Mouse (Mus musculus): Measurements from ENCODE around the gene Mob2.

Gene Mob2

DNA sequence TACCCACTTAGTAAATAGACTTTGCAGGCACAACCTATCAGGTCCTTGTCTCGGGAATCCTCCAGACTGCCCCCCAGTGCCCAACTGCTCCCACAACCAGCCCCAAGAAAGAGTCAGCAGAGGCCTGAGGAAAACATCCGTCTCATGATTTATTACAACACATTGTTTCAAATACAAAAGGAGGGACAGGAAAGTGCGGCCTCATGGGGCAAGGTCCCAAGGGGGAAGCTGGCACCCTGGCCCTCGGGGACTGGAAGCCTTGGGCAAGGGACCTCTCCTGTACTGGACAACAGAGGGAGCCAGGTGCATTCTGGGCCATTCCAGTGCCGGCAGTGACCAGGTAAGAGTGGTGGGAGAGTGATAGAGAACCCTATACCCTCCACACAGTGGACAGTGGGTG lies 18.5 kb upstream of the Mob2 start:
- in situ Hi-C loops (cut with MboI): no loop called here

DNA sequence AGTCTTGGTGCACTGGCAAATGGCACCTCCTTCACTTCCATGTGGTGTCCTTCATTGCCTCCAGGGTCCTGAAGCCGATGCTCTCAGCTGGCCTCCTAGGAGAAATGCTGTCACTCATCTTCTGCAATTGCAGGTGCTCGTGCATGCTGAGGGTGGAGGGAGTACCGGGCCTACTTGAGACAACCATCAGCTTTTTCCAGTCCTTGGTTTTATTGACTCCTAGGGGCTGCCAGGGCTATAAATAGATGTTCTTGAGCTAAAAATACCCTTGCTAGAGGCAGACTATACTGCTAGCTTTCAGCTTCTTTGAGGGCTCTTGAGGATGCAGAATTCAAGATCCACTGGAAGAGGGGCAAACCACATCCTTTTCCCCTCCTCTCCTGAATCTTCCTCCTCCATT lies 16.3 kb upstream of the Mob2 start:
- in situ Hi-C loops (cut with MboI): no loop called here

- in situ Hi-C loops (cut with MboI): no loop called here
Measured at GRCm38 (mm10) chr7:142074146-142074886, 13.5 kb upstream of the Mob2 start.

DNA sequence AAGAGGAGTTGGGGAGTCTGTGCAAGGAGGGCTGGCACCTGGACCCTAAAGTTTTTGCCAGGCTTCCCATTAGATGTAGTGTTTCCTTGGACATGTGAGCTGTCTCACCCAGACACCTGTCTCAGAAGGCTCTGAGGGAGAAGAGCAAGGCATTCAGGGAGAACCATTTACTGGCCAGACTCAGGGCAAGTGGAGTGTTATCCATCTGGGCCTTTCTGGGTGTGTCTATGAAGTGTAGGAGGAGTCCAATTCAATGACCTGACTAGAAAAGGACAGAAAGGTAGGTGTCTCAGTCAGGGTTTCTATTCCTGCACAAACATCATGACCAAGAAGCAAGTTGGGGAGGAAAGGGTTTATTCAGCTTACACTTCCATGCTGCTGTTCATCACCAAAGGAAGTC lies 10.9 kb upstream of the Mob2 start:
- in situ Hi-C loops (cut with MboI): no loop called here

GRCm38 (mm10) chr7:142071212-142071578 lies 10.3 kb upstream of the Mob2 start:
- in situ Hi-C loops (cut with MboI): no loop called here

- in situ Hi-C loops (cut with MboI): no loop called here
Measured at GRCm38 (mm10) chr7:142070458-142071211, 9.8 kb upstream of the Mob2 start.

DNA sequence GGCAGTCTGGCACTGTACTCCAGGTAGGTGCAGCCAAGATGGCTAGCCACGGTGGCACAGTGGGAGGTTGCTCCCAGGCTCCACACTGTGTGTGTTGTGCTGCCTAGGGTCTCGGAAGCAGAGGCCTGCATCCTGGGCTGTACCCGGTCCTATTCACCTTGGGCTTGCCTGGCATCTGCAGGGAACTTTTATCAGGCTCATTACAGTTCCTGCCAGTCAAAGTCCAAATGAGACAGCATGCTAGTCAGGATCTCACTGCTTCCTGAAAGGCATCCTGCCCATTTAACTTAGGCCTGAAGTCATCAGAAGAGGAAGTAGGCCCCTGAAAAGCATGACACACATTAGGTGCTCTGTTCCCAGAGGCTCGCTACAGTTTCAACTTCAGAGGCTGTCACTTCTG lies 7.6 kb upstream of the Mob2 start:
- in situ Hi-C loops (cut with MboI): no loop called here

DNA sequence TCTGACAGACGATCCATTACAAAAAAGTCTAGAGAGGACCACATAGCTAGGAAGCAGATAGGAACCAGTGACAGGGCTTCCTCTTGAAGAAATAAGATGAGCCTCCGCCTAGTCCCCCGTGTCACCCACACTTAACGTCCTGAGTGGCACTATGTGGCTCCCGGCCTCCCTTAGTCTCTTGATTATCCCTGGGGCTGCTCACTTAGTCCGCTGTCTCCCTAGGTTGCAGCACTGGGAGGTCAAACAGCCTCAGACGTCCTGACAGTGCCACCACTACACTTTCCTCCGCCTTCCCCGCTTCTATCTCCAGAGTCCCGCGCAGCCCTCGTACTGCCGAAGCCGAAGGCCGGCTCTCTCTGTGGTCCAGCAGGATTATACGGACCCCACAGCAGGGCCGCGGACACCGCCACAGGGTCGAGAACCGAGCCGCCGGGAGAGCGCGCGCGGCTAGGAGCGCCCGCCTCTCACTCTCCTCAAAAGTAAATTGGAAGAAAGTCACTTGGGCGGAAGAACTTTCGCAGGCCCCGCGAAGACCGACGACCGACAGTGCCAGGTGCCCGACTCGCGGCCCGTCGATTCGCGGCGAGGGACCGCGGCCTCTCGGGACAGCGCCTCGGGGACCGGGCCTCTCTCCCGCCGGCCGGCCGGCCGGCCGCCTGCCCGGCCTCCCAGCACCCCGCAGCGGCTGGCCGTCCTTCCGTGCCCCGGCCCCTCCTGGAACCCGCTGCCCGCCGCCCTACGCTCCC lies 507 bp downstream of the Mob2 start:
- in situ Hi-C loops (cut with MboI): no loop called here

DNA sequence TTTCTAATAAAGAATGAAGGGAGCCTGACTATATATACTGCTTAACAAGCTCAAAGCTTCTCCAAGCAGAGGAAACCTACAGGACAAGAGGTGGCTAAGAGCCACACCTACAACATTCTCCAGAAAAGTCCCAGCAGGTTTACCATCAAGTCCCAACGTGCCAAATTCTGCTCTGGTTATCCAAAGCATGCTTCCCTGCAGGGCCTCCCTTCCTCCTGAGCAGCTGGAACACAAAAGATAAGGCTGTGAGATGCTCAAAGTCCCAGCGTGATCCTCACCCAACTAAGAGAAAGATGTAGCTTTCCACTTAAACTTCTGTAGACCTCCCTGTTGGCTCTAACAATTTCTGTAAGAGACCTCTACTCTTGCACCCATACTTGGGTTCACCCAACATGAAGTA lies 1.8 kb downstream of the Mob2 start:
- in situ Hi-C loops (cut with MboI): no loop called here

DNA sequence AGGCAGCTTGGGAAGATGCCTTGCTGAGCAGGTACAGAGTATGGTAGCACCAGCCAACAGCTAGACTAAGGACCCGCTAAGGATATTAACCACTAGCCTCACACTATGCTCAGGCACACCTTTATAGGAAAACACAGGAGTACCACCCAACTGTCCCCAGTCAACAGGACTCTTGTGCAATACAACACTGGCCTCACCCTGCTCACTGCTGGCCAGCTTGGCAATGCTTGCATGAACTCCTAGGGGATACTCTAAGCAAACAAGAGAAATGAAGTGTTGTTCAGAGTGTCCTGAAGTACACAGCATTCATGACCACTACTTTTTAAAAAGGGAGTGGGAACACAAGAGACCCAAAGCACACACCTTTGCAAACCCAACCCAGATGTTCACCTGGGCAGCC lies 3.7 kb downstream of the Mob2 start:
- in situ Hi-C loops (cut with MboI): no loop called here

DNA sequence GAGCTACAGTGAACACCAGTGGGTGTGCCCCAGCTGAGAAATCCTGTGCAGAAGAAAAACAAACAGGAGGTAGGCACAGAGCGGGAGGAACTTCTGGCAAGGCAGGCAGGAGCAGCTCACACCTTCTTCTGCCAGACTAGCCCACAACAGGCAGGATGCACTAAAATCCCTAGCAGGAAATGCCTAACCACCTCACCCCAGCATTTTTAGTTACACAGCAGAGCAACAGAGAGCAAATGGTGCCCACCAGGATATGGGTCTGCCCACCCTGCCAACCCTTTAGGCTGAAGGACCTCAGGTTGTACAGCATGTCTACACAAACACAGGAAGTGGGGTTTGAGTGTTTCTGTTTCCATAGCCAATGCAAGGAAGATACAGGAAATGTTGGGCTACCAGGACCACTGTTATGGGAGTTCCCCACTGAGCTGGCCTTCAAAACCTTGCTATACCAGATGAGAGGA lies 4.2 kb downstream of the Mob2 start:
- in situ Hi-C loops (cut with MboI): no loop called here

DNA sequence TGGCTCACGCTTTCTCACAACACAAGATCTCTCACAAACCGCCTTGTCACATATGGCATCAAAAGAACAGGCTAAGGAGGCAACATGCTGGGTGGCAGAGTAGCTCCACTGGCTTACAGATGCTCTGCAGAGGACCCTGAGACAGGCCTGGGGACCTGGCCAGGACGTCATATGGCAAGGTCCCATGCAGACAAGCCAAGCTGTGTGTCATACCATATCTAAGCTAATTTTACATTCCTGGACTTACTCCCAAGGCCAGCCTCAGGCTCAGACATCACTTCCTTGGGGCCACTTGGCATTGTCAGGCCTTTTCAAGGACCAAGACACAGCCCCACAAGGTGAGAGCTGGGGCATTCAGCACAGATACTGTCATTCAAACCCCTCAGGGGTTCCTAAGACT lies 5.4 kb downstream of the Mob2 start:
- in situ Hi-C loops (cut with MboI): no loop called here

GRCm38 (mm10) chr7:142050536-142050935 lies 10.3 kb downstream of the Mob2 start:
- in situ Hi-C loops (cut with MboI): no loop called here

- in situ Hi-C loops (cut with MboI): no loop called here
Measured at GRCm38 (mm10) chr7:142045932-142046331, 14.9 kb downstream of the Mob2 start.

DNA sequence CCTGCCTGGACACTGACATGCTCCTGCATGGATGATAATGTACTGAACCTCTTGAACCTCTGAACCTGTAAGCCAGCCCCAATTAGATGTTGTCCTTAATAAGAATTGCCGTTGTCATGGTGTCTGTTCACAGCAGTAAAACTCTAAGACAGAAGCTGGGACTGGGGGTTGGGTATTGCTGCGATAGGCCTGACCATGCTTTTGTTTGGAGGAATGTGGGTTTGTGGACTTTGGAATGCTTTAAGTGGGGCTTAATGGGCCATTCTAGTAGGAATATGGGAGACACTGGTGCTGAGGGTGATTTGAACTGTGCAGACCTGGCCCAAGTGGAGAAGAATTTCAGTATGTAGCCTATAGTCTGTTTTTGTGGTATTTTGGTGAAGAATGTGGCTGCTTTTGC lies 15.5 kb downstream of the Mob2 start:
- in situ Hi-C loops (cut with MboI): no loop called here

- in situ Hi-C loops (cut with MboI): no loop called here
Measured at GRCm38 (mm10) chr7:142040756-142041155, 20.1 kb downstream of the Mob2 start.

- in situ Hi-C loops (cut with MboI): no loop called here
Measured at GRCm38 (mm10) chr7:142037553-142038170, 23.2 kb downstream of the Mob2 start.

GRCm38 (mm10) chr7:142035048-142035811 lies 25.6 kb downstream of the Mob2 start:
- in situ Hi-C loops (cut with MboI): no loop called here

- in situ Hi-C loops (cut with MboI): no loop called here
Measured at GRCm38 (mm10) chr7:142034198-142034597, 26.7 kb downstream of the Mob2 start.

DNA sequence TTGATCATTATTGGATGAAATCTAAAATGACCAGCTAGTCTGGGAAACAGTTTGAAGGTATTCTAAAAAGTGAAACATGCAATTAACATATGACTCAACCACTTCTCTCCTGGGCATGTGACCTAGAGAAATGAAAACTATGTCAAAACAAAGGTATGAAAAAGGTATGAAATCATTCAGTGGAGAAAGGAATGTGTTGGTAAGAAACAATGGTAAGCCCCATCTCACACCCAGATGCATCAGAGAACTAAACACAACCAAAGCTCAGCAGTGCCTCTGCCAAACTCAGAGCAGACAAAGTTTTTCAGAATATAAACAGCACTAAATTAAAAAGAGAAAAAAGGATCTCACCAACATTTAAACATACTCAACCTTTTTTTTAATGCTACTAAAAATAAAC lies 30.8 kb downstream of the Mob2 start:
- in situ Hi-C loops (cut with MboI): no loop called here

DNA sequence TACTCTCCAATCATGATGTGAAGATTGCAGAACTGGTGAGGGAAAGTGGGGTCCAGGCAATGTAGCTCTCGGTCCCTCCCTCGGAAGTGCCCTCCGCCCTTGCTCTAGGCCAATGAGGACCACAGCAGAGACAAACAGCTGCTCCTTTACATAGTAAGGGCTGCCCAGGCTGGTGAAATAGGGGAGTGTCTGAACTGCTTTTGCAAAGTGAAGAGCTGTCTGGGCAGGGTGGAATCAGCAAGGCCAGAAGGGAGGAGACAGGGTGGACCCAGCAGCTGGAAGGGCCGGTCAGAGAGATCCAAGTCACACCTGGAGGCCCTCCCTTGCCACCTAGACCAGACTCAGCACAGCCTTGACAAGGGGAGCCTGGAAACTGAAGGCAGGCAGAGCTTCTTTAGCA lies 34.9 kb downstream of the Mob2 start:
- in situ Hi-C loops (cut with MboI): no loop called here

- in situ Hi-C loops (cut with MboI): no loop called here
Measured at GRCm38 (mm10) chr7:142025196-142025595, 35.7 kb downstream of the Mob2 start.
